Mouse (Mus musculus): ENCODE data around the gene Mre11a.

Mre11a gene

GRCm38 (mm10) chr9:14824840-14825239 is 40.4 kb downstream of the Mre11a start:
- DNase-seq, result no peak

GRCm38 (mm10) chr9:14827875-14828274 is 43.4 kb downstream of the Mre11a start:
- no peak for DNase-seq

GRCm38 (mm10) chr9:14832046-14832445 is 47.6 kb downstream of the Mre11a start:
- DNase-seq, result no peak

GRCm38 (mm10) chr9:14835335-14836075 is 51.1 kb downstream of the Mre11a start:
- no peak for DNase-seq

- DNase-seq, result peak; percentile 62 to 75
Measured at GRCm38 (mm10) chr9:14839527-14839926, 55.1 kb downstream of the Mre11a start.

GRCm38 (mm10) chr9:14839970-14840369 is 55.5 kb downstream of the Mre11a start:
- no peak for DNase-seq

- DNase-seq, result peak; percentile 45 to 55
Measured at GRCm38 (mm10) chr9:14841878-14842761, 57.7 kb downstream of the Mre11a start.

- no peak for DNase-seq
Measured at GRCm38 (mm10) chr9:14843311-14843857, 58.9 kb downstream of the Mre11a start.

GRCm38 (mm10) chr9:14843901-14844300 is 59.4 kb downstream of the Mre11a start:
- no peak for DNase-seq

- no peak for DNase-seq
Measured at GRCm38 (mm10) chr9:14846428-14846827, 62.0 kb downstream of the Mre11a start.

- DNase-seq, result no peak
Measured at GRCm38 (mm10) chr9:14848267-14848935, 63.9 kb downstream of the Mre11a start.

GRCm38 (mm10) chr9:14854585-14854984 is 70.1 kb downstream of the Mre11a start:
- no peak for DNase-seq

GRCm38 (mm10) chr9:14856922-14857654 is 72.6 kb downstream of the Mre11a start:
- no peak for DNase-seq

GRCm38 (mm10) chr9:14858170-14858706 is 73.8 kb downstream of the Mre11a start:
- peak in 1 of 2 experiments; percentile 4 for DNase-seq

- DNase-seq, result no peak
Measured at GRCm38 (mm10) chr9:14858782-14859181, 74.3 kb downstream of the Mre11a start.

- DNase-seq, result peak; percentile 47 to 63
Measured at GRCm38 (mm10) chr9:14859868-14860639, 75.6 kb downstream of the Mre11a start, which contains the start of gene Gpr83. Gene Gpr83, plus strand, starts transcription at chr9:14860210.

- no peak for DNase-seq
Measured at GRCm38 (mm10) chr9:14863126-14863525, 78.7 kb downstream of the Mre11a start.

- DNase-seq, result no peak
Measured at GRCm38 (mm10) chr9:14864726-14865125, 80.3 kb downstream of the Mre11a start.

GRCm38 (mm10) chr9:14866957-14867356 is 82.5 kb downstream of the Mre11a start:
- DNase-seq, result peak; percentile 78 to 83

GRCm38 (mm10) chr9:14868326-14868725 is 83.9 kb downstream of the Mre11a start:
- no peak for DNase-seq

- no peak for DNase-seq
Measured at GRCm38 (mm10) chr9:14870377-14870776, 85.9 kb downstream of the Mre11a start.
